Mouse (Mus musculus) left cerebral cortex, postnatal 10 days (tissue): ENCODE measurements around the gene AU022252. TPM values are rescaled to one million over a fixed set of nuclear protein-coding genes. Genes with fewer than 3 reads are reported as not detected.

Experiments used
- DNase-seq, 2 experiments: peaks; one replicate each; pipeline ENCODE4 v3.0.0; 2021 to 2022; ENCODE audit warnings: low spot score in 2 of 2, mixed read lengths in 1 of 2; ENCODE audit errors: extremely low spot score in 1 of 2
- intact Hi-C: fragments of 180-260 bp; cut with DNase I; formaldehyde crosslinking; loops from one replicate; pipeline ENCODE4 v1.15.1; 2025
- total RNA-seq, 2 experiments: library from RNA; stranded (reverse); gene quantifications; 2 replicates each; pipeline ENCODE4 v1.2.3; 2021

AU022252 gene
- total RNA-seq, 2 experiments from 2014 or later: 32.3 to 35.4 TPM

- DNase-seq: peak; percentile 74 to 92
- intact Hi-C loops: no loop called here
Measured at GRCm38 (mm10) chr4:119194909-119195581, 37.5 kb downstream of the AU022252 start, which contains the start of gene Svbp. Svbp (plus strand) TSS chr4:119195306.

DNA sequence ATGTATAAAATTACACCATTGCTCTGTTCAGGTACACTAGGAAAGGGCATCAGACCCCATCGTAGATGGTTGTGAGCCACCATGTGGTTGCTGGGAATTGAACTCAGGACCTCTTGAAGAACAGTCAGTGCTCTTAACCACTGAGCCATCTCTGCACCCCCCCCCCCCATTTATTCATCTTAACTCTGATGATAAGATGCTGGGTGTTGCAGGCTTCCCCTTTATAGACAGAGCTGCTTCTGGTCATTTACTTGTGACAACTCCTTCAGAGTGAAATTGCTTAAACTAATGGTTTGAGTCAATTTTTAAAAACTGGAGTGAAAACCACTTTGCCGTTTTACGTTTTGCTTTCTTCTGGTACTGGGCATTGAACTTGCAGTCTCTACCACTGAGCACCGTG is 39.8 kb downstream of the AU022252 start:
- intact Hi-C loops: no loop called here
- DNase-seq: no peak

DNA sequence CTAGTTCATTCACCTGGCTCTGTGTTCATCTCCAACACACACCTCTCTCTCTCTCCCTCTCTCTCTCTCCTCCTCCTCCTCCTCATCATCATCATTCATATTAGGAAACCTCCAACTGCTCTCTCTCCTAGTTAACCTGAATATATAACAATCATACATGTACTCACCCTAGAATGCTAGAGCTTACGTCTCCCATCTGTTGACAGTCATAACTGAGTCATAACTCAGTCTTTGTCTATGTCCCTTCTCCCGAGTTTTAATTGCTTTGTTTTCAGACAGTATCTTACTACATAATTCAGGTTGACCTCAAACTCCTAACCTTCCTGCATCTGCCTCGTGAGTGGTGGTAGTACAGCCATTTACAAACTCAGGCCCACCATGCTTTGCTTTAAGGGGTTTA is 41.2 kb downstream of the AU022252 start:
- intact Hi-C loops: no loop called here
- no peak for DNase-seq

GRCm38 (mm10) chr4:119190618-119191017 is 41.9 kb downstream of the AU022252 start:
- intact Hi-C loops: no loop called here

DNA sequence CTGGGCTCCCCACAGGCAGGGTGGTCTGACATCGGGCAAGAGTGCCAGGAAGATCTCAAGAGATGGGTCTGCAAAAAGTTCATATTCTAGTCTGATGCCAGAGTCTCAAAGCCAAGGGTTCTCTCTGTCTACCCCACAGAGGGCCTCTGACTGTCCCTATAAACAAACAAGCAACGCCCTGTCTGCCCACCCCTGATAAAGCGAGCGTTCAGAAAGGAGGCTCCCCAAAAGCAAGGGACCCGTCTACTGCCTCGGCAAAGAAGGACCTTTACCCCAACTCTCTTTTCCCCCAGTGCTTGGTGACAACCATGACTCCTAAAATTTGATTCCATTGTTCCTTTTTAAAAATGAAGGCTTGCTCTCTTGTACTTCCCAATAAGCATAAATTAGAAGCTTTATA is 42.6 kb downstream of the AU022252 start, which contains the start of gene Ermap:
TSS of gene Ermap (minus strand) at position 148 of the 400 bp plus-strand sequence.
- no peak for DNase-seq
- intact Hi-C loops: no loop called here

More at GRCm38 (mm10) chr4:119190618-119191017, 41.9 kb downstream of the AU022252 start:
- DNase-seq: no peak

DNA sequence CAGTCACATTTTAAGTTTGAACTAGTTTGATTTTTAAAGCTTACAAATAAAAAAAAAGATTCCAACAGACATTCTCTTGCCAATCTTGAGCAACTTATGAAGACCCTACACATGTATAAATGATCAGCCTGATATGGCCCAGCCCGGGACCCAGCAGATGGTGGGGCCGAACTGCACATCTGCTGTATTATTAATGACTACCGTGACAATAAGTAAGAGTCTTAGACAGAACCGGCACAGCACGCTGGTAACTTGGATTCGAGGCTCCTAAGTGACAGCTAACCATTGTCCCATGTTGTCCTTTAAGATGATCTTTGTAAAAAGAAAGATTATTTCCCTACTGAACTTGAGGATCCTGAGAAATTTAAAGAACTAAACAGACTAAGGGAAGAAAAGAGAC is 43.1 kb downstream of the AU022252 start:
- DNase-seq: no peak
- intact Hi-C loops: no loop called here

DNA sequence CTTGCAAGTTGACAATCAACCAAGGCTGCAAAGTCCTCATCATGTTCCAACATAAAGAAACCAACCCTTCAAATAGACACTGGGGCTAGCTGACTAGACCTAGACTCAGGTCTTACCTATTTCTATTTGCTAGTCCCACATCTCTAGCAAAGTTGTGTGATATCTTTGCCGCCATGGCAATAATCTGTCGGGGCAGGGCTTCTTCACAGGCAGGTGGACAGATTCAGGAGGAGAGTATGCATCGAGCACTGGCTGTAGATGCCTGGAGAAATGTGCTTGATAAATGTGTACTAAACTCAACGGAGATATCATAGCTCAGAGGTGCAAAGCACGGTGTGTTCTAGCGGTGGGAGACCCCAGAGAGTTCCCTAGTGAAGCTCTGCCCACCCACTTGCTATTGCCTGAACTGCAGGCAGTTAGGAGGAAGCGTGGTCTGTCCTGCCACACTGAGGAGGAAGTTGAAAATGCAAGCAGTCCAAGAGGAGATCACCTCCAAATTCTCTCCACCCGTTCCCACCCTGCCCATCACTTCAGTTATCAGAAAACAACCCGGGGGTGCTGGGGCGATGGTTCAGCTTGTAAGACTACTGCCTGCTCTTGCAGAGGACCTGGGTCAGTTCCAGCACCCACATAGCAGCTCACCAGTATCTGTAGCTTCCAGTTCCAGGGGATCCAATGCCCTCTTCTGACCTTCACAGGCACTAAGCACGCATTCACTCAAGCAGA is 44.3 kb downstream of the AU022252 start:
- intact Hi-C loops: no loop called here
- no peak for DNase-seq

- no peak for DNase-seq
- intact Hi-C loops: no loop called here
Measured at GRCm38 (mm10) chr4:119185771-119186170, 46.7 kb downstream of the AU022252 start.

- no peak for DNase-seq
- intact Hi-C loops: no loop called here
Measured at GRCm38 (mm10) chr4:119183525-119183924, 49.0 kb downstream of the AU022252 start.

- intact Hi-C loops: no loop called here
- DNase-seq: no peak
Measured at GRCm38 (mm10) chr4:119181456-119181855, 51.1 kb downstream of the AU022252 start.

DNA sequence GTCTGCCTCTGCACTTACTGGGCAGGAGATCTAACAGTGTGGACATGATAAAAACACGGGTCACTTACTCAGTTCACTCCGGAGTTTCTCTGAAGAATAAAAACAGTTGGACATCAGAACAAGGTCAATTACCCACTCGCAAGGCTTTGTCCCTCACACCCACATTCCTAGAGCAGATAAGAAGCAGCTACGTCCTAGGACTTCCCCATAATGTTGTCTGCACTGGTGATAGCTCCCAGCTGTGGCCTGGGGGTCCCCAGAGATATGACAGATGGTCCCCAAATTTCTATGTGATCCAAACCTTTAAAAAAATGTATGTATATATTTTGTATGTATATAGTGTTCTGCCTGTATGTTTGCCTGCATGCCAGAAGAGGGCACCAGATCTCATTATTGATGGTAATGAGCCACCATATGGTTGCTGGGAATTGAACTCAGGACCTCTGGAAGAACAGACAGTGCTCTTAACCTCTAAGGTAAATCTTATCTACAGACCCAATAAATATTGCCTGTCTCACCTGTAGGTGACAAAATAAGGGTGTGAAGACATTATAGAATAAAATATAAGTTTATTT is 52.3 kb downstream of the AU022252 start:
- intact Hi-C loops: no loop called here
- no peak for DNase-seq

DNA sequence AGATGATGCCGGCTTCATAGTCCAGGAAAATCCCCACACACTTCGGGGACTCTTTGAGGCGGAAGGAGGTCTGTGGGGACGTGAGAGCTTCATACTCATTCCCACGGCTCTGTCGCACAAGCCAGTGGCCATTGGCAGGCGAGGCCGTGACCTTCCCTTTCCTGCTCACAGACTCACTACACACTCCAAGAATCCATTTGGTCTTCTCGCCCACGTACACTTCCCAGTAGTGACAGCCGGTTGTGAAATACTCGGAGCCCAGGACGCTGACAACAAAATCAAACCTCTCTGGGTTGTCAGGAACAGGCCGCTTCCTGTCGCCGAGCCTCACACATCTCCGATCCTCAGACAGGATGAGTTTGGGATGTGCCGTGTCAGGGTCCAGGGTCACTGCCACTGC is 54.2 kb downstream of the AU022252 start:
- DNase-seq: no peak
- intact Hi-C loops: no loop called here

DNA sequence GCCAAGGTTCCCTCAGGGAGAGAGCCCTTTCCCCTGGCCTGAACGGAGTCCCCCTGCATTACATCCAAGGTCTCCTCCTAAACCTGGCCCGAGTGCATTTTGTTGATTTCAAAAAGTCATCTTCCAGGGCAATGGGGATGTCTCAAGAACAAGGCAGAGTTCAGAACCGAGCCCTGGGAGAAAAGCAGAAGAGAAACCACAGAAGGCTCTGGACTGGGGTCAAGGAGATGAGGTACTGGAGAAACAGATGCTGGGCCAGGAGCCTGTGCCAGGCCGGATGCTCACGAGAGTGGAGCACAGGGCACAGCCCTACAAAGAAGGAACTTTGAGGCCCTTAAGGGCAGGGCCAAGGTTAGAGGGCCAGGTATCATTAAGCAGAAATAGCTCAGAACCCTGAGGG is 54.8 kb downstream of the AU022252 start:
- intact Hi-C loops: no loop called here
- DNase-seq: peak in 1 of 2 experiments; percentile 29

DNA sequence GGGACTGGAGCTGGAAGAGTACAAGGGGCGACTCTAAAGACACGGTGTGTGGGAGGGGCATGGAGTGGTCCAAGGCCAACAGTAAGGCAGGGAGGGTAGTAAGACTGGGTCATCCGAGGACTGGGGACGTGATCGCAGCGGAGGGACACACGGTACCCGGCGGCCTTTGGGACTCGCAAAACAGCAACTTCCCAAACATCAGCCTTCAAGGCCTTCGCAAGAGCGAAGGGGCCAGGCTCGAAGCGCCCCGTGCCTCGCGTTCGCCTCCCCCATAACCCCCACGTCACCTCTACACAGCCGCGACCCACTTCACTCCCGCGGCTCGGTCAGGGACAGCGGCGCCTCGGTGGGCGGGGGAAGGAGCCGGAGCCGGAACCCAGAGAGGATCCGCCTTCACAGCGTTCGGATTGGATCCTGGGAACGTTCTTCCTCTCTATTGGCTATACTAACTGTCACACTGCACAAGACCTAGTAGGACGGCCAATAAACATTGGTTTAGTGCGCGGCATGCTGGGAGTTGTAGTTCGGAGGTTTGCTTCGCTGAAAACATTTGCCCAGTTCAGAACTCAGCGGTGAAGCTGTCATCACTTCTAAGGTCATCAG is 58.6 kb downstream of the AU022252 start, which contains the start of gene Zfp691:
TSS of gene Zfp691 (minus strand) at position 345 of the 603 bp plus-strand sequence.
- peak; percentile 96 to 98 for DNase-seq
- intact Hi-C loops: no loop called here

DNA sequence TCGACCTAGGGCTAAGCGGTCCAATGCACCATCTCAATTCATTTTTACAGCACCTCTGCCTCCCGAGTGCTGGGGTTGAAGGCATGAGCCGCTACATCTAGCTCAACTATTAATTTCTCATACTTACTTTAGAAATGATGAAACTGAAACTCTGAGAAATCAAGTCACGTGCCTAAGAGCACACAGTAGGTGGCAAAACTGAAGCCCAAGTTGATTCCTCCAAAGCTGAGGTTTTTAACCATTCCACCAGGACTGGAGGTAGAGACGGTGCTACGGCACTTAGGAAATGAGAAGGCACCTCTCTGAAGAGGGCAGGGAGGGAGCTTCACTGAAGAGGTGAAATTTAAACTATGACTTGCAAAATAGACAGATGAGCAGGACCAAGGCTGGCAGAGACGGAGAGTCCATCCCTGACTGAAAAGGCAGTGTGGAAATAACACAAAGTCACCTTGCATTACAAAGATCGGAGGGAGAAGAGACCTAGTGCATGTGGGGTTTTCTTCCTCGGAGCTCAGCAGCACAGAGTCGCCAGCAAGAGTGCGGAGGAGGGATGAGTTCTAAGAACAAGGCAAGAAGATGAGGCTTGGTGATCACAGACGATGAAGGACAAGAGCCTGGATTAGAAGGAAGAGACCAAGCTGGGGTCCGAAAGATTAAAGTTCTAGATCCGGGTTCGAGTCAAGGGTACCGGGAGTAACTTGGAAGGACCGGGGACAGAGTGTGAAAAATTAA is 59.4 kb downstream of the AU022252 start:
- DNase-seq: no peak
- intact Hi-C loops: no loop called here

GRCm38 (mm10) chr4:119167663-119168062 is 64.8 kb downstream of the AU022252 start:
- peak; percentile 85 for DNase-seq
- intact Hi-C loops: loop anchor here (1.0 to 5.0 kb wide), 2 partner anchors 35 to 162 kb away; no protein-coding TSS in a partner anchor

GRCm38 (mm10) chr4:119167068-119167467 is 65.4 kb downstream of the AU022252 start:
- DNase-seq: no peak
- intact Hi-C loops: loop anchor here (1.0 to 5.0 kb wide), 2 partner anchors 35 to 162 kb away; no protein-coding TSS in a partner anchor

- no peak for DNase-seq
- intact Hi-C loops: loop anchor here (5.0 kb wide), 1 partner anchor 36 kb away; no protein-coding TSS in a partner anchor
Measured at GRCm38 (mm10) chr4:119165916-119166315, 66.6 kb downstream of the AU022252 start.

DNA sequence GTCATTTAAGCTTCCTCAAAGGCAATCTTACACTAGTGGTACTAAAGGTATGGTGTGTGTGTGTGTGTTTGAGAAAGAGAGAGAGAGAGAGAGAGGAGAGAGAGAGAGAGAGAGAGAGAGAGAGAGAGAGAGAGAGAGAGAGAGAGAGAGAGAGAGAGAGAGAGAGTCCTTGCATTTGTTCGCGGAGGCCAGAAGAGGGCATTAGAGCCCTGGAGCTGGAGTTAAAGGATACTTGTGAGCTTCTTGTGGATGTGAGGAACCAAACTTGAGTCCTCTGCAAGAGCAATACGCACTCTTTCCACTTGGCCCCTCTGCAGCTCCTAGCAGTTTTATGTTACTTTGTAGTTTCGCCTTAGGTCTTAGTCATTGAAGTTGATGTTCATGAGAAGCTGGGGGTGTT is 69.5 kb downstream of the AU022252 start:
- DNase-seq: no peak
- intact Hi-C loops: no loop called here
